Mouse (Mus musculus) embryo, embryonic 11.5 days (tissue): ENCODE results near the gene Ctc1.
"Not testable (repeated sequence)": the region's sequence is repeated elsewhere in the genome, so short reads cannot be mapped to it uniquely, and the experiment has no call there.

Source experiments
- DNase-seq: peaks from one replicate; pipeline ENCODE4 v3.0.0-alpha.2; 2012; ENCODE audit warnings: low read depth, low spot score

The Ctc1 gene

DNA sequence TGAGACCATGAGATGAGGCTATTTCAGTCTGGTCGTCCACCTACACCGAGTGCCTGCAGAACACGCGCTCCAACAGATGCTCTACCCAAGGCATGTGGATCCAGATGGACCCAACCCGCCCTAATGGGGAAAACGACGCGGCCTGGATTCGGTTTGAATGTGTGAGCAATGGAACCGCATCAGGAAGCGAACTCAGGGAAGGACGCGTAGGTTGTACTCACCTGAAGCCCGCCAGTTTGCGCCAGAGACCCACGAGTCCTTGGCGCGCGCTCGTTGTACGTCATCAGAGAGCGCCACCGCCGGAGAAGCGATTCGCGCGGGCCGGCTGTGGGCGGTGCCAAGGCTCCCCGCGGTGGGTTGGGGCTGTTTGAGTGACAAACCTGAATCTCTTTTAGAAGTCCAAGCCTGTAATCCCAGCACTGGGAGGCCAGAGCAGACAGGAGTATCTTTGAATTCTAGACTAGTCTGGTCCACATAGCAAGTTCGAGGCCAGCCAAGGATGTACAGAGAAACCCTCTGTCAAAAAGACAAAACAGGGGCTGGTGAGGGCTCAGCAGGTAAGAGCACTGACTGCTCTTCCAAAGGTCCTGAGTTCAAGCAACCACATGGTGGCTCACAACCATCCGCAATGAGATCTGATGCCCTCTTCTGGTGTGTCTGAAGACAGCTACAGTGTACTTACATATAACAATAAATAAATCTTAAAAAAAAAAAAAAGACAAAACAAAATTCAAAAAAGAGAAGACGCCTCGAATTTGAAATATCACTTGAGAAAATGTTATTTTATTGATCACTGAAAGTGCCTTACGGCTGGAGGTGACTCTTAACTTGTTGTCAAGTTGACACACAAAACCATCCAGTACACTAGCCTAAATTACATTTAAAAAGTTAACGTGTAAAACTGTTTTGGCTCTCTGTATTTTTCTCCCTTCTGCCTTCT is 7.3 kb upstream of the Ctc1 start, which contains the start of gene Pfas:
TSS of gene Pfas (minus strand) at position 279 of the 940 bp plus-strand sequence.
- DNase-seq = peak; percentile 90

DNA sequence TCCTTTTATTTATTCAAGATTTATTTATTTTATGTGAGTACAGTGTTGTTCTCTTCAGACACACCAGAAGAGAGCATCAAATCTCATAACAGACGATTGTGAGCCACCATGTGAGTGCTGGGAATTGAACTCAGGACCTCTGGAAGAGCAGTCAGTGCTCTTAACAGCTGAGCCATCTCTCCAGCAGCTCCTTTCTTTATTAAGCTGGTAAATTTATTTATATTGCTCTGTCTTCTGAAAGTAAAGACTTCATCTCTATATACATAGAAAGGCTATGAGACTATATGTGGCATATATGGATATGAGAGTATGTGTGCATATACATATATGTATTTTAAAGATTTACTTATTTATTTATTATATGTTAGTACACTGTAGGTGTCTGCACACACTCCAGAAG is 6.2 kb upstream of the Ctc1 start:
- DNase-seq = no peak

DNA sequence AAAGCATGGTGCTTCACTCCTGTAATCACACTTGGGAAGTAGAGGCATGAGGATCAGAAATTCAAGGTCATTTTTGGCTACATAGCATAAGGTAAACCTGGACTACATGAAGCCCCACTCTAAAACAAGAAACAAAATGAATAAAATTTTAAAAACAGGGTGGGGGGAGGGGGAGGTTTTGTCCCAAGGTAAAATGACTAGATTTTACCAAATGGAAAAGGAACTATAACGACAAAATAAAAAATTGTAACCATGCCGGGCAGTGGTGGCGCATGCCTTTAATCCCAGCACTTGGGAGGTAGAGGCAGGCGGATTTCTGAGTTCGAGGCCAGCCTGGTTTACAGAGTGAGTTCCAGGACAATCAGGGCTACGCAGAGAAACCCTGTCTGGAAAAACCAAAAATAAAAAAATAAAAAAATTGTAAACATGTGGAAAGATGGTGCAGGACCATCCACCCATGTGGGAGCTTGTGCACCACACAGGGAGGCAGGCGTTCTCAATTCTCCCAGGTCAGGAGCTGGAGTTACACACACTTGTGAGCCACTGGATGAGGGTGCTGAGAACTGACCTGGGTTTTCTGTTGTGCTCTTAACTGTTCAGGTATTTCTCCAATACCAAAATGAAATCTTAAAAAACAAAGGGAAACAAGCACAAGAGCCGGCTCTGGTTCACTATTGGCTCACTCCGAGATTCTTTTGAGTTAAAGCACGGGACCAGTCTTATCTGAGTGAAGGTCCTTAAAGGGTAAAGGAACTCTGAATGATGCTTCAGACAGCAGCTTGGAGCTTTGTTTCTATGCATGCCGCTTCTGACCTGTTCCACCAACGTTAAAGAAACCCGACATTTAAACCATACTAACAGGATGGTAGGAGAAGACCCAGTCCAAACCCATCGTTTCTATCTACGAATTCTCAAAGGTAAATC is 5.0 kb upstream of the Ctc1 start:
- DNase-seq = no peak

DNA sequence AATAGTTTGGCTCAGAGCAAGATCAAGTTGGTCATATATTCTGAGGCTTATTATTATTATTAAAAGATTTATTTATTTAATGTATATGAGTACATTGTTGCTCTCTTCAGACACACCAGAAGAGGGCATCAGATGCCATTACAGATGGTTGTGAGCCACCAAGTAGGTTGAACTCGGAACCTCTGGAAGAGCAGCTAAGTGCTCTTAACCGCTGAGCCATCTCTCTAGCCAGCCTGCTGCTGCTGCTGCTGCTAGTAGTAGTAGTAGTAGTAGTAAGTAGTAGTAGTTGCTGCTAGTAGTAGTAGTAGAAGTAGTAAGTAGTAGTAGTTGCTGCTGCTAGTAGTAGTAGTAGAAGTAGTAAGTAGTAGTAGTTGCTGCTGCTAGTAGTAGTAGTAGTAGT is 4.3 kb upstream of the Ctc1 start:
- DNase-seq = not testable (repeated sequence)

DNA sequence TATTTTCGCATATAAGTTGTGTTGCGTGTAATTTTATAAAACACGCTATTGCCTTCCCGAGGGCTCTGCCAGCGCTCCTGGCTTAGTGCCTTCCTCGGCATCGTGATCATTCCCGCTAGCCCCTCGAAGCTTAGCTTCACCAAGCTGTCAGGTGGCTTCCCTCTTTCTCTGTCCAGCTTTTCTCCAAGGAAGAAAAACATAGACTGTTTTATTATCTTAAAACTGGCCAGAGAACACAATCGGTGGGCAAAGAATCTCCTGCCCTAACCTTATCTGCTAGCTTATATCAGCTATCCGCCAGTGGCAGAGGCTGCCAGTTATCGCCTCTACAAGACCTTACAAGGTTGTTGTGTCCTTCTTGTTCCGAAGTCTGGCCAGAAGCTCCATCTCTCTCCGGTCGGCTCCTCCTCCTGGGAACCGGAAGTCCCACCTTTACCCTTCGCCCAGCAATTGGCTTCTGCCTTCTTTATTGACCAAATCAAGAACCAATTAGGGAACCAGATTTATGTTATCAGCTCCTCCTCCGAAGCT is 3.6 kb upstream of the Ctc1 start:
- peak; percentile 73 for DNase-seq

DNA sequence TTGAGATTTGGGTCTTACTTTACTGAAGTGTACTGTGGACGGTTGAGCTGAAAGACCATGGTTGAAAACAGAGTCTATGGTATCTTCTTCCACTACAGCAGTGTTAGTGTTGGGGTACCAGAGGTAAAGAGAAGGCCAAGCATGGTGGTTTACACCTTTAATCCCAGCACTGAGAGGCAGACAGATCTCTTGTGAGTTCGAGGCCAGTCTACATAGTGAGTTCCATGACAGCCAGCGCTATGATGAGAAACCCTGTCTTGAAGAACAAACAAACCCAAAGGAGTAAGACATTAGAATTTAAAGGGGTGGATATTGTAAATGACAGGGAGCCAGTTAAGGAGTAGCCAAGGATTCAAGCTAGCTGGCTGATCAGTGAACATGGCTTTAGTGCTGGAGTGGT is 1.0 kb downstream of the Ctc1 start:
- no peak for DNase-seq

DNA sequence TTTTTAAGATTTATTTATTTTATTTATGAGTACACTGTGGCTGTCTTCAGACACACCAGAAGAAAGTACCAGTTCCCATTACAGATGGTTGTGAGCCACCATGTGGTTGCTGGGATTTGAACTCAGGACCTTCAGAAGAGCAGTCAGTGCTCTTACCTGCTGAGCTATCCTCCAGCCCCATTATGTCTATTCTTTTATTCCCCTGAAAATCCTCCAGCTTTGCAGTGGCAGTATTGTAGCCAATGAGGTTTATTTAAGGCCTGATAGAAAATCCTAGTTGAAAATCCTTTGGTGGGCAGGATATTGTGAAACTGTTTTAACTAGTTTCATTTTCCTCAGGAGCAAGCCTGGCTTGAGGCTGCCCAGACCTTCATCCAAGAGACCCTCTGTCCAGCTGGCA is 5.0 kb downstream of the Ctc1 start:
- DNase-seq = no peak

DNA sequence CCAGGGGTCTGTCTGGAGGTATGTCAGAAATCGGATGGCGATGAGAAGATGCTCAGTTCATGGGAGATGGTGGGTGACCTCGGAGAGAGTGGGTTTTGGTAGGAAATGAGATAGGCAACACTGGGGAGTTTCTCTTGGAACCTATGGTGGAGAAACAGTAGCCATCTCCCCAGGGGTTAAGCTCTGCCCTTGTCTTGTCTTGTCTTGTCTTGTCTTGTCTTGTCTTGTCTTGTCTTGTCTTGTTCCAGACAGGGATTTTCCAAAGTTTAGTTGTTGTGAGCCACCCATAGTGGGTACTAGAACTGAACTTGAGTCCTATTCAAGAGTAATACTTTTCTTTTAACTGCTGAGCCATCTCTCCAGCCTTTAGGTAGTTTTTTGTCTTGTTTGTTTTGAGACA is 10.9 kb downstream of the Ctc1 start:
- no peak for DNase-seq

DNA sequence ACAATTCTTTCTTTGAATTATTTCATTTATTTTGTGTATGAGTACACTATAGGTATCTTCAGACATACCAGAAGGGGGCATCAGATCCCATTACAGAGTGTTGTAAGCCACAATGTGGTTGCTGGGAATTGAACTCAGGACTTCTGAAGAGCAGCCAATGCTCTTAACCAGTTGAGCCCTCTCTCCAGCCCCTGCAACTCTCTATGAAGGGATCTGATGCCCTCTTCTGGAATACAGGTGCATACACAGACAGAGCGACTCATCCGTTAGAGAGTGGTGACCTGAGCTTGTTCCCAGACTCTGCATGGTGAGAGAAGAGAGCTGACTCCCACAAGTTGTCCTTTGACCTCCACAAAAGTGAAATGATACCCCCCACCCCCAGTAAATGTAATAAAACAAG is 13.1 kb downstream of the Ctc1 start:
- DNase-seq = no peak

DNA sequence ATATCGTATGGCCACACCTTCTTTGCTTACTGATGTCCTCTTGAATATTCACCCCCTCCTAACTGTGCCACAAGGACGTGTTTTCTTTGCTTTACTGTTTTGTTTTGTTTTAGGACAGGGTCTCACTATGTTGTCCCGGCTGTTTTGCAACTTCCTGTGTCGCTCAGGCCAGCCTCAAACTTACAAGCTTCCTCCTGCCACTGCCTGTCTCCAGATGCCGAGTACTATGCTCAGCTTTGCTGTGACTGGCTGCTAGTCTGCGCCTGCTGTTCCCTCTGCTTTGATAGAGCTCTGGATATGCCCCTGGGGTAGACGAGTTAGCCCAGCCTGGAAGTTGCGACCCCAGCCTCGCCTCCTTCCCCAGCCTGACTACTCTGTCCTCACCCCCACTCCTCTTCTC is 17.8 kb downstream of the Ctc1 start:
- DNase-seq = no peak

DNA sequence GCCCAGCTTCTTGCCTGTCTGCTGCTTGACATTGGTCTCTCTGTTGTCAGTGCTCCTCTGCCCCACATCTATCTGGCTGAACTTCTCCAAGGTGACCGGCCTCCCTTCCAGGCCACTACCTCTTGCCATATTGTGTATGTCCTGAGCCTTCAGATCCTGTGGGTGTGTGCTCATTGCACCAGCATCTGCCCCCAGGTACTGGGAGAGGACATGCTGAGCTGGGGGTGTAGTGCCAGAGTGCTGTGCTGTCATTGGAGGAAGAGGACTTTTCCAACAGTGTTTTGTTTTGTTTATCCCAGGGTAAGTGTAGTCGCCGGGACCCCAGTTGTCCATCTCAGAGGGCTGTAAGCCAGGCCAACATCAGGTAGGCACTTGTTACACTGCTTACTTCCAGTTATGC is 18.9 kb downstream of the Ctc1 start:
- no peak for DNase-seq

DNA sequence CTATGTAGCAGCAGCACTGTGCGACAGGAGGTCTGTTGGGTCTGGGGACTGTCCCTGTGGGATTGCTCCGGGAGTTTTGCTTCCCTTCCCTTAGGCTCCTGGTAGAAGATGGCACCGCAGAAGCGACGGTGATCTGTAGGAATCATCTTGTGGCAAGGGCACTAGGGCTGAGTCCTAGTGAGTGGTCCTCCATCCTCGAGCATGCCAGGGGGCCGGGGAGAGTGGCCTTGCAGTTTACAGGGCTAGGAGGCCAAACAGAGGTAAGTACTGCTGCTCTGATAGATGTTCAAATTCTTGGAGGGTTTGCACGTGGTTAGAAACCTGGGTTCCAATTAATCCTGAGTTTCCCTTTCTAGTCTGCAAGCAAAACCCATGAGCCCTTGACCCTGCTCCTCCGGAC is 19.7 kb downstream of the Ctc1 start:
- no peak for DNase-seq

DNA sequence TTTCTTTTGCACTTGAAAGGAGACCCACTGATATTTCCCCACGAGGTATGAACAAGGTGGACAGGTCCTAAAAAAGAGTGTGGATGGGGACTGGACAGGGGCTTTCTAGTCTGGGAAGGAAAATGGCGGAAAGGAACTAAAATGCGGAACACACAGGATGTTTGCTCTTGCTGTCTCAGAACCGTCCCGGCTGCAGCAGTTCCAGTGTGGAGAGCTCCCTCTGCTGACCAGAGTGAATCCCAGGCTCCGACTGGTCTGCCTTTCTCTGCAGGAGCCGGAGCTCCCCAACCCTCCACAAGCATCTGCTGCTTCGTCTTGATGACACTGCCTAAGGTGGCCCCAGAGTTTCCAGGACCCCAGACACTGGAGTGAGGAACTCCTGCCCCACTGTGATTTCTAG is 20.1 kb downstream of the Ctc1 start:
- DNase-seq = peak; percentile 81

DNA sequence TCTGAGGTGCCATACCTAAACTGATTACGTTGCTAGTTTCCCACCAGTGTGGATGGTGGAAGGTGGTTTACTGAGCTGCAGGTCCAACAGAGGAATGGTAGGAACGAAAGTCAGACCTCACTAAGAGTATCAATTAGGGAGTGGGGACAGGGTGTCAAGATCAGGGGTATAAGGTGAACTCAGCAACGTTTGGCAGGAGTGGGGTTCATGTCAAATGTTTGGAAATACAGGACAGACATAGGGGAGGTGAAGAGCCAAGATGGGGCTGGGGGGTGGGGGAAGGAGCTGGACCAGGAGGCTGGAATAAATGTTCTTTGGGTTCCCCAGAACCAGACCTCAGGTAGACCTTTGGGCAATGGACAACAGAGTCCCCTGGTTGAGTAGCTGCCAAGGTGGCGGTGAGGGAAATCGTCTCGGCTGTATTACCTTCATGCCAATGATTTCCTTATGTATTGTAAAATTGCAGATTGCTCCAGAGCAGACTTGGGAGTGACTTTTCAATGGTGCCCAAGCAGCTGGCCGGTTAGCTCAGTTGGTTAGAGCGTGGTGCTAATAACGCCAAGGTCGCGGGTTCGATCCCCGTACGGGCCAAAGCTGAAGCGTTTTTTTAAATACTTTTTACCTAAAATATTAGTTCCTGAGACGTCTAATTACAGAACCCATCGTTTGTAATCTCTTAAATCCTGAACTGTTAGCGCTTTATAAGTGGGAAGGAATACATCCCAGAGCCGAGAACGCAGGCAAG is 20.9 kb downstream of the Ctc1 start:
- DNase-seq = peak; percentile 81

DNA sequence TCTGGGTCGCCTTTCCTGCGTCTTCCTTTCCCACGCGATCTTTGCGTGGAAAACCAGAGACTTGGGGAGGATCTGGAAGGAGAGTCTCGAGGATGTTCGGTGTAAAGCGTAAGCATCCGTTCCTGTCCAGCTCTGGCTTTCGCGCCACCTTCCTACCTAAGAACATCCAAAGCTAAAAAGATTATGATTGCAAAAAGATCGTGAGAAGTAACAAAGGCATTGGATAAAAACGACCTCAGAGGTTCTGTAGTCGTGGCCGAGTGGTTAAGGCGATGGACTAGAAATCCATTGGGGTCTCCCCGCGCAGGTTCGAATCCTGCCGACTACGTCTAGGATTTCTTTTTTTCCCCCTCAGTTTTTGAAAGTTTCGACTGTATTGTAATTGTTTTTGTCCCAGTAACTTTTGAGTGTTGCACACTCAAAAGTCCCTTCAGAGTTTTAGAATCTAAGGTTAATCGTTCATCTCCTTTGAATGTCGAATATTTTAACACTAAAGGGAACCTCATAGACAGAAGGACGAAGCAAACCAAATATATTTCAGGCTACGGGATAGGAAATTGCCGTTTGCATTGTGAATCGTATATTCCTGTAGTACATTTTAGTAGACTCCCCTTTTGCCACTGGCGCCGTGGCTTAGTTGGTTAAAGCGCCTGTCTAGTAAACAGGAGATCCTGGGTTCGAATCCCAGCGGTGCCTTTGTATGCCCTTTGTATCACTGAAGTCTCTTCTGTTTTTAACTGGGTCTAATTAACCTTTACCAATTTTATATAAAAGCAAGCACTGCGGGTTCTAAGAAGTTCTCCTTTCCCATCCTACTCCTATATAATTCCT is 21.7 kb downstream of the Ctc1 start:
- peak; percentile 82 for DNase-seq

DNA sequence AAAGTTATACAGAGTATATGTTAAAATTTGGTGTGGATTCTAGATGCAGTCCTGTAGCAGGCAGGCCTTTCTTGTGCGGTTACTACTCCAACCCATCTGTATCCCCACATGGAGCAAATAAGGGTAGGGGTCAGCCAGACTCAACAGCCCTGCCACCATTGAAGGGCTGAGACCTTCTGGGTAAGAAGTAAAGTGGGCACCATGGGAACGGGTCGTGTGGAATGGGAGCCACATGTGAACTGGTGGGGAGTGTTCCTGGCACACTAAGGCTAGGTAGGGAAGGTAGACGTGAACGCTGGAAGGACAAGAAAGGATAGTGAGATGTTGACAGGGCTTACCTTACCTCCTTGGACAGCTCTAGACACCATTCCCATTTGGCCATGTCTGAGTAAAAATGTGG is 22.5 kb downstream of the Ctc1 start:
- no peak for DNase-seq

DNA sequence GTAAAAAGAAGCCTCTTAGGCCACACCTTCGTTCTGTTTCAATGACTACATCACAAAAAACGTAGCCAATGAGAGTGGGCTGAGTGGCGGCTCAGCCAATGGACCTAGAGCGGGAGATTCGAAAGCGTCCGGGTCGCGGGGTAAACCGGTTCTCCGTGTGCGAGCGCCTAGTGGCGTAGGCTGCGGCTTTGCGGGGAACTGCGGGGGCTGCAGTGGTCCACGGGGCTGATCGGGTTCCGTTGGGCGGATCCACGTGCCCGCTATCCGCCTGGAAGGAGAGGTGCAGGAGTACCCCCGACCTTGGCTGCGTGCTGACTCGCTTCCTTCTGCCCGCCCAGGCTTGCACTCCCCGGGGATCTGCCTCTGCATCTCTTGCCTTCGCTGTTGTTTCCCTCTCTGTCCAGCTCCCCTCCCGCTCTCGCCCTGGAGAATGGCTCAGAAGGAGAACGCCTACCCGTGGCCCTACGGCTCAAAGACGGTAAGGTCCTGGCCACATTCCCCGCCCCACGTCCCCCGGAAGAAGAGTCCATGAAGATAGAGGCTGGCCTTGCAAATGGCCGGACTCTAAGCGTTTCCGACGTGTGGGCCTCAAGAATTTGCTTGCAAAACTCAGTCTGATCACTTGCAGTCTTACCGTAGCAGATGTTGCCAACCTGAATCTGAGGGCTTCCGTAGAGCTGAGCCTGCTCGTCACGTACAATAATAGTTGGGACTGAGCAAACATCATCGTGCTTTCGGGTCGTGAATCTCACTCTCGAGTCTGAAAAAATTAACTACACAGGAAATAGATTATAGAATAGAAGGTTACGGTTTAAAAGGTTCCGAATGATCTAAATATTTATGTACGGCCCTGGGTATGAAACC is 30.1 kb downstream of the Ctc1 start, which contains the start of gene Aurkb:
TSS of gene Aurkb (plus strand) at position 117 of the 864 bp plus-strand sequence.
- peak; percentile 79 for DNase-seq

DNA sequence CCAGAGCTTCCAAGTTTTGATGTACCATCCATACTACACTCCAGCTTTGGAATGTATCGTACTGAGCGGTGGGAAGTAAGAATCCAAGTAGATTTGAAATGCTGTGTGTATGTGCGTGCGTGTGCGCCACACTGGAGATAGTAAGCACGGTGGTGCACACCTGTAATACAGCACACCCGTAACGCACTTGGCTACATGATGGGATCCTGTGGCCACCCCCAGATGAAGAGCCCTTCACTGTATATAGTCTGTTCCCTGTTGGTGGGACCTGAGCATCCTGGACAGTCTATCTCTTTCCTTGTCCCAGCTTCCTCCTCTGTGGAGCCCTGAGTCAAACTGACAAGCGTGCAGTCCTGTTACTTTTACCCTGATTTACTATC is 30.7 kb downstream of the Ctc1 start:
- DNase-seq = no peak

DNA sequence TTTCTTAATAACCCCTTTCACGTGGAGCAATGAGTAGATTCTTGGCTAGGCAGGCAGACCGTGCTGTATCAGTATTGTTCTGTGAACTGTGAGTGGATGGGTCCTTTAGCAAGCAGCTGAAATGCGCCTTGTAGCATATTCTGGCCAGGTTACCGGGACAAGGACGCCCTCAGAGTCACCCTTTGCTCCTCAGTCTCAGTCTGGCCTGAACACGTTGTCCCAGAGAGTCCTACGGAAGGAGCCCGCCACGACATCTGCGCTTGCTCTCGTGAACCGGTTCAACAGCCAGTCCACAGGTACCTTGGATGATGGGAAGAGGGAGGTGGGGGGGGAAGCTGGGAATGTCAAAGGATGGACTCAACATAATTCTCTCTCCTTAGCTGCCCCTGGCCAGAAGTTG is 31.9 kb downstream of the Ctc1 start:
- DNase-seq = no peak

DNA sequence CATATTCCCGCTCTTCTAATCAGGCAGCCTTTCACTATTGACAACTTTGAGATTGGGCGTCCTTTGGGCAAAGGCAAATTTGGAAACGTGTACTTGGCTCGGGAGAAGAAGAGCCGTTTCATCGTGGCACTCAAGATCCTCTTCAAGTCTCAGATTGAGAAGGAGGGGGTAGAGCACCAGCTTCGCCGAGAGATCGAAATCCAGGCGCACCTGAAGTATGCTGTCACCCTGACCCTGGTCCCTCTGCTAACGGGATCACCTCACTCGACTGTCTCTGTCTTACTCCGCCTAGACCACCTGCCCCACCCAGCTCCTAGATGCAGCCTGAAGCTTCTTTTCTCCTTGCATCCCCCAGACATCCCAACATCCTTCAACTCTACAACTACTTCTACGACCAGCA is 32.4 kb downstream of the Ctc1 start:
- no peak for DNase-seq
